Mouse (Mus musculus) midbrain, embryonic 13.5 days (tissue): ENCODE data around the gene Map1b. TPM values are rescaled to one million over a fixed set of nuclear protein-coding genes. Genes with fewer than 3 reads are reported as not detected.

Experiments used
- ATAC-seq: fragments of 200-750 bp; cut with Nextera tagmentation; 2 replicates; pipeline ENCODE4 v1.8.0; 2017; ENCODE audit warnings: mild to moderate bottlenecking, moderate TSS enrichment, moderate library complexity
- H3K27ac ChIP-seq: fragments of 300-500 bp; sonication (generic); 2 replicates; pipeline ENCODE4 v1.5.1; 2015; ENCODE audit warnings: inconsistent platforms, mild to moderate bottlenecking, moderate library complexity
- H3K27me3 ChIP-seq: fragments of 300-500 bp; sonication (generic); 2 replicates; pipeline ENCODE4 v1.6.1; 2015; ENCODE audit warnings: mild to moderate bottlenecking, inconsistent platforms
- H3K36me3 ChIP-seq: fragments of 300-500 bp; sonication (generic); 2 replicates; pipeline ENCODE4 v1.6.1; 2015; ENCODE audit warnings: mild to moderate bottlenecking, inconsistent platforms
- H3K4me1 ChIP-seq: fragments of 300-500 bp; sonication (generic); replicated peaks from 2 replicates; pipeline ENCODE4 v1.6.1; 2015; ENCODE audit warnings: inconsistent platforms
- H3K4me2 ChIP-seq: fragments of 300-500 bp; sonication (generic); replicated peaks from 2 replicates; pipeline ENCODE4 v1.6.1; 2015; ENCODE audit warnings: moderate library complexity, mild to moderate bottlenecking, inconsistent platforms
- H3K4me3 ChIP-seq: fragments of 300-500 bp; sonication (generic); replicated peaks from 2 replicates; pipeline ENCODE4 v1.5.1; 2015; ENCODE audit warnings: mild to moderate bottlenecking, inconsistent platforms
- H3K9ac ChIP-seq: fragments of 300-500 bp; sonication (generic); replicated peaks from 2 replicates; pipeline ENCODE4 v1.6.1; 2015; ENCODE audit warnings: mild to moderate bottlenecking, inconsistent platforms
- H3K9me3 ChIP-seq: fragments of 300-500 bp; sonication (generic); 2 replicates; pipeline ENCODE4 v1.6.1; 2016; ENCODE audit warnings: mild to moderate bottlenecking, inconsistent platforms
- WGBS: fragments of 180-500 bp; shearing (Covaris S2); methylation state at CpG from one replicate; pipeline ENCODE4 v1.1.7; 2015; 5-methylcytosine and 5-hydroxymethylcytosine counted together
- polyA plus RNA-seq: library from polyadenylated mRNA; unstranded; fragments of >200 nt; fragmentation: Nextera tagmentation; extraction: Ambion mirVana; gene quantifications from 2 replicates; pipeline ENCODE4 v1.2.1, GENCODE M21; 2015

Gene Map1b
- polyA plus RNA-seq: 2,051 and 2,103 TPM in 2 replicates

DNA sequence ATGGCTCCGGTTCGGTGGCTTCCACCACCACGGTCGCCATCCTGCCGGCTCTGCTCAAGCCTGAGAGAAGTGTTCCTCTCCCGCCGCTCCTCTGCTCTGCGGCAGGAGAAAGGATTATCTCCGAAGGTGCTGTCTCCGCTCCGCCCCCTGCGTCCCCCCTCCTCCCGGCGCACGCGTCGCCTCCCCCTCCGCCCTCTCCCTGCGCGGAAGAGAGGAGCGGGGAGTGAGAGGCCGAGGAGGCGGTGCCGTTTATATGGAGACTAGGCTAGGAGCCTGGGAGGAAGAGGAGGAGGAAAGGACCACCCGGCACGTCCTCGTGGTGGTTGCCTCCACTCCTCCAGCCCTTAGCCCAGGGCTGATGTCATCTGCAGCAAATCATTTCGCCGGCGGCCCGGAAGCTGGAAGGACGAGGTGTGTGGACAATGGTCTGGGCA, at the start of gene Map1b:
TSS of gene Map1b (minus strand) at position 93 of the 434 bp plus-strand sequence.
- peak; percentile 91 for ATAC-seq
- Histone ChIP-seq H3K9ac (peak within 1 kb of the TSS; percentile 99), H3K36me3 (0 out of 2 replicates have a peak, but pooled peaks cover 2% of the 10 kb centered on the region), H3K27me3 (no peaks in the 10 kb centered on the region), H3K27ac (peak within 1 kb of the TSS; percentile 99), H3K4me1 (peaks cover 28% of the 10 kb centered on the region), H3K4me3 (peak within 1 kb of the TSS; percentile 98), H3K9me3 (no peaks in the 10 kb centered on the region), H3K4me2 (peak within 1 kb of the TSS; percentile 89)
- 0% methylated on average over 30 of the region's 32 CpGs for WGBS

DNA sequence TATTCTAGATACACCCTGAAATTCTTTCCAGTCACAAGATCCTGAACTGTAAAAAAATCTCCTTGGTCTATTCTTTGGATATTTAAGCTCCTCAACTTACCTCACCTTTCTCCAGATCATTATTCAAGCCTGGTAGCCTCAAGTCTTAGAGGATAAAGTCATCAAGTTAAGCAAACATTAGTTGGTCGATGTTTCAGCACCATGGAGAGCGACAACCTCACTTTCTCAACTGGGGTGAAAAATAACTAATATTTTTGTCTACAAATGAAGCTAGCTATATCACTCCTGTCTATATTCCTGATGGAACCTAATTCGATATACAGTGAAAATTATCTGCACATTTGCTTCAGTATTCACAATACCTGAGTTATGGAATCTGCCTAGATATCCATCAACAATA, 48.0 kb upstream of the Map1b start:
- no peaks in the 10 kb centered on the region for H3K27me3 ChIP-seq
- ATAC-seq: no peak
- H3K36me3 ChIP-seq: no peaks in the 10 kb centered on the region
- peaks cover 29% of the 10 kb centered on the region for H3K4me1 ChIP-seq
- no peak overlapping the region for H3K4me3 ChIP-seq
- no peak overlapping the region for H3K4me2 ChIP-seq
- no peaks in the 10 kb centered on the region for H3K9me3 ChIP-seq
- 37% methylated on average over 3 of the region's 3 CpGs for WGBS
- no peak overlapping the region for H3K9ac ChIP-seq
- H3K27ac ChIP-seq: no peak overlapping the region

DNA sequence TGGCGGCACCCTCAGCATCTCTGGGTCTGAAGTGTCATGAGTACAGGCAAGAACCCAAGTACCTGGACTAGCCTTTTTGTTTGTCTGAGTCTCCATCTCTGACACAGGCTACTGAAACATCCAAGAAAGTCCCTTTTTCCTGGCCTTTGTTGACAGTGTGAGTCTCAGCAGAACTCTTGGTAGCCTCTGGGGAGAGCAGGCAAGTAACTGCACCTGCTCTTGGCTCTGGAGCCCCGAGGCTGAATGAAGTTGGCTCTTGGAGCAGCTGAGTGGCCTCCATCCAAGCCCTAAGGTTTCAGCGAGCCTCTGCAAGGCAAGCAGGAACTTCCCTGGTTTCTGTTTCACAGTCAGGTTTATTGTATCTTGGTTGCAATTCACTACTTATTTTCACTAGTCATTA, 46.7 kb upstream of the Map1b start:
- H3K27ac ChIP-seq: no peak overlapping the region
- H3K9me3 ChIP-seq: no peaks in the 10 kb centered on the region
- no peak overlapping the region for H3K9ac ChIP-seq
- H3K4me2 ChIP-seq: no peak overlapping the region
- H3K4me3 ChIP-seq: no peak overlapping the region
- no peak for ATAC-seq
- 63% methylated on average over 3 of the region's 3 CpGs for WGBS
- peaks cover 29% of the 10 kb centered on the region for H3K4me1 ChIP-seq
- no peaks in the 10 kb centered on the region for H3K27me3 ChIP-seq
- H3K36me3 ChIP-seq: no peaks in the 10 kb centered on the region

DNA sequence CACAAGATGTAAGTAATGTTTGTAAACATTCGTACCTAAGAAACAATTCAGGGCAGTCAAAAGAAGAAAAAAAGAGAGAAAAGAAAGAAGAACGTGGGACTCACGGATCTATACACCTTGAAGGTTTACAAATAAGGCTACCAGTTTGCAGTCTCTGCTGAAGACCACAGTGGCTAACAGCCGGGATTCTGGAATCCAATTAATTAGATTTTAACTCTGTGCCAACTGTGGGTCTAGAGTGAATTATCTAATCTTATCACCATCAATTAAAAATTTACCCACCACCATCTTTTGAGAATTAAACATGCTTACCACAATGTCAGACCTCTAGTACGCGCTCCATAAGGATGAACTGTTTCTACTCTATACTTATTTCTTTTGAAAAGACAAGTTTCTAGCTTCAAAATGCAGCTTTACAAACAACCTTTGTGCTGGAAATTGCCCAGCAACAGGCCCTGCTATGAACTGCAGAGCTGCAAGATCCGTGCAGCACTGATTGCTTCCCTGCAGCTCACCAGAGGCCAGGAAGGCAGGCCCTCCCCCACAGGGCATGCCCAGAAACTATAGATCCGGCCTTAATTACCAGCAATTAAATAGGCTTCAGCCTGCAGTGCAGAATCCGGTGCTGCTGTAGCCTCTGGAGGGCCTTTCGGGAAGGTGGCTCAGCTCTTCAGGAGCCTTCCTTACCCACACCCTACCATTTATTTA, 45.7 kb upstream of the Map1b start:
- Histone ChIP-seq H3K4me3 (no peak overlapping the region), H3K9ac (no peak overlapping the region), H3K27me3 (no peaks in the 10 kb centered on the region), H3K36me3 (no peaks in the 10 kb centered on the region), H3K4me2 (no peak overlapping the region), H3K9me3 (no peaks in the 10 kb centered on the region), H3K4me1 (peaks cover 29% of the 10 kb centered on the region), H3K27ac (peak overlapping the region; percentile 68; the same call in 1 of the 2 replicates)
- 41% methylated on average over 10 of the region's 10 CpGs for WGBS
- ATAC-seq: peak; percentile 69

DNA sequence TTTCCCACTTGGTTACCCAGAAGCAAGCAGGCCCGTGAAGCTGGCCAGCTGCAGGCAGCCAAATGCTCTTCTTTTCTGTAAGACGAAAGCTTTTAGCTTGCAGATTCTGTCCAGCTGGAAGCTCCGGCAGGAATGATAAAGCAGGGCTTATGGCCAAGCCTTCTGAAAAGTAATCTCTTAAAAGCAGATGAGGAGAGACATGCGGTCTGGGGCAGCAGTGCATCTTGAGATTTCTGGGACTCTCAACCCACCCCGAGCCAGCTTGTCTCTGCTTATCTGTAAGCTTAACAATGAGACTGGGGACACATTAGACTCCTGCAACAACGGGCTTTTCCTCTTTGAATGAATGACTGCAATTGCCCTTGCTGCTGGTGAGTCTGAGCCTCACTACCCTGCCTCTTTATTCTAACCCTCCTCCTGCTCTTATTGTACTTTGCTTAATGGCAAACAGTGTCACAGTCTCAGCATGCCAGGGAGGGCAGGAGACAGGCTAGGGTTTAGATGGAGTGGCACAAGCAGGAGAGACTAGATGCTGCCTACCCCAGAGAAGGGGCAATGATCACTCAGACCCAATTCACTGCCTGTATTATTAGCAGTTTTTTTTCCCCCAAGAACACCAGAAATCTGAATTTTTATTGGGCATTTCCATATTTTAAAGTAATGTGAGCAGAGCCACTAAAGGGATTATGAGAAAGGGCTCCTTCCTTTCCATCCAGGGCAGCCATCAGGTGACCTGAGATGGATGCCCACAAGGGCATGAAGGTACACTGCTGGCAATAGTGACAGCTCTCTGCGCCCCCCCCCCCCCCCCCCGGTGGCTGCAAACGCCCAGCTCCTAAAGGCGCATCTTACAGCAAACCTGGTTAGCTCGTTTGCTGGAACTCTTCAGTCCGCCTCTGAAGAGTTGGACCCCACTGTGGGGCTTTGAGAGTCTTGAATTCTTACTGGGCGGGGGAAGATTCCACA, 44.6 kb upstream of the Map1b start:
- ATAC-seq: peak; percentile 64
- peak overlapping the region; percentile 68 for H3K27ac ChIP-seq
- H3K9ac ChIP-seq: 0 out of 2 replicates have a peak overlapping the region, but pooled peaks have one; percentile 1
- H3K9me3 ChIP-seq: no peaks in the 10 kb centered on the region
- H3K4me1 ChIP-seq: peaks cover 29% of the 10 kb centered on the region
- 44% methylated on average over 12 of the region's 13 CpGs for WGBS
- no peaks in the 10 kb centered on the region for H3K36me3 ChIP-seq
- H3K27me3 ChIP-seq: no peaks in the 10 kb centered on the region
- H3K4me3 ChIP-seq: no peak overlapping the region
- no peak overlapping the region for H3K4me2 ChIP-seq

DNA sequence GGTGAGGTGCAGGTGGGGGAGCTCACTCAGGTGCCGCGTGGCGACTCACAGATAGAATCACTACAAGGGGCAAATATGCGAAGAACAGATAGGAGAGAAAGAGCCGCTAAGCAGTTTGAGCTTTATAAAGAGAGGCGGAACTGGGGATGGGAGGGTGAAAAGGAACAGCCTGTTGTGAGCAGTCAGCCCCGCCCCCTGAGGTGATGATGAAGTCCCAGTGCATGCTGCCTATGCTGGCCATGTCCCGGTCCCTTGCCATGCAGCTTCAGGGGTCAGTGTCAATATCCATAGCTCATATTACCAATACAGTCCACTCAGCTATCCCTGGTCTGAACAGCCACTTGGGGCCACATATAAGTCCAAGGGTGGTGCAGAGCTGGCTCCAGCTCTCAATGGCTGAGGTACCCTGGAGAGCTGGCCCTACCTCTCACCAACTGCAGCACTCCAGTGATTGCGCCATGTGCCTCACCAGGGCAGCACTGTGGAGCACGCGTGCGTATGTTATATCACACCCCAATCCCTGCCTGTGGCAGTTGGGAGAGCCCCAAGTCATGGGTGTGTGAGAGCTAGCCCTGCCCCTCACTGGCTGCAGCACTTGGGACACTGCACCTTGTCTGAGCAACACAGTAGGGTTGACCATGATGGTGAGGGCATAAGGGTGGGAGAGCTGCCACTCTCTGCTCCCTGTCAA, 42.0 kb upstream of the Map1b start:
- no peak overlapping the region for H3K4me3 ChIP-seq
- H3K9me3 ChIP-seq: no peaks in the 10 kb centered on the region
- ATAC-seq: 0 out of 2 replicates have a peak, but pooled peaks have one; percentile 18
- H3K9ac ChIP-seq: no peak overlapping the region
- WGBS: 76% methylated on average over 12 of the region's 12 CpGs
- no peak overlapping the region for H3K27ac ChIP-seq
- H3K4me1 ChIP-seq: peaks cover 29% of the 10 kb centered on the region
- no peaks in the 10 kb centered on the region for H3K36me3 ChIP-seq
- no peaks in the 10 kb centered on the region for H3K27me3 ChIP-seq
- no peak overlapping the region for H3K4me2 ChIP-seq

DNA sequence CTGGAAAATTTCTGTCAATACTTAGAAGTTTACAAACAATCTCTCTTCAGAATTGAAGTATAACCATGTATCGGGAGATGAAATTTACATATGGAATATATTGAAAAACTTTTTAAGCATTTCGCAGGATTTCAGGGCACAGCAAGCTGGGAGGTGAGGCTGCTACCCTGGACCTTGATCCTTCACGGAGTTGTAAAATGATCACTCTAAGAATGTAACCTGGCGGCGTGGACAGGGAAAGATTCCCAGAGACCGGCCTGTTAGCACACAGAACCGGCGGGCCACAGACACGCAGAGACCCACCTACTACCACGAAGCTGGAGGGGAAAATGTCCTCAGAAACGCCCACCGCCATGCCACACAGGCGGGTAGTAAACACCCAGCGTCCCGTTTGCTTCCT, 41.5 kb upstream of the Map1b start:
- ATAC-seq: no peak
- 77% methylated on average over 15 of the region's 15 CpGs for WGBS

DNA sequence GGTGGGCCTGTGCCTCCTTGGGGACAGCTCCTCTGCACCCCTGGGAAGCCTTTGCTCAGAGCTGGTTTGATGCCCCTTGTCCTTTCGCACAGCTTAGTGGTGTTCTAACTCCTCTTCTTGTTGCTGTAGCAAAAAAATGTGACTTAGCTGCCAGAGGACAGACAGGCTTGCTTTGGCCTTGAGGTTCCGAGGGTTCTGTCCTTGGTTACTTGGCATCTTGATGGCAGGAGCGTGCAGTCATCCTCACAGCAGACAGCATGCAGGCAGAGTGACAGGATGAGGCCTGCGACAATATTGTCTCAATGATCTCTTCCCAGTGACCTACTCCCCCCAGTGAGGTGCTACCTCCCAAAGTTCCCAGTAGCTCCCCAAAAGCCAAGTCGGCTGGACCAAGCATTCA, 41.0 kb upstream of the Map1b start:
- no peak for ATAC-seq
- H3K27me3 ChIP-seq: no peaks in the 10 kb centered on the region
- H3K9me3 ChIP-seq: no peaks in the 10 kb centered on the region
- peaks cover 23% of the 10 kb centered on the region for H3K4me1 ChIP-seq
- no peak overlapping the region for H3K27ac ChIP-seq
- H3K4me3 ChIP-seq: no peak overlapping the region
- H3K36me3 ChIP-seq: no peaks in the 10 kb centered on the region
- H3K9ac ChIP-seq: no peak overlapping the region
- no peak overlapping the region for H3K4me2 ChIP-seq
- 89% methylated on average over 5 of the region's 5 CpGs for WGBS

More for the DNA sequence above, 41.5 kb upstream of the Map1b start:
- no peaks in the 10 kb centered on the region for H3K9me3 ChIP-seq
- H3K27ac ChIP-seq: no peak overlapping the region
- H3K9ac ChIP-seq: no peak overlapping the region
- no peaks in the 10 kb centered on the region for H3K36me3 ChIP-seq
- H3K4me1 ChIP-seq: peaks cover 26% of the 10 kb centered on the region
- no peak overlapping the region for H3K4me2 ChIP-seq
- H3K4me3 ChIP-seq: no peak overlapping the region
- no peaks in the 10 kb centered on the region for H3K27me3 ChIP-seq

DNA sequence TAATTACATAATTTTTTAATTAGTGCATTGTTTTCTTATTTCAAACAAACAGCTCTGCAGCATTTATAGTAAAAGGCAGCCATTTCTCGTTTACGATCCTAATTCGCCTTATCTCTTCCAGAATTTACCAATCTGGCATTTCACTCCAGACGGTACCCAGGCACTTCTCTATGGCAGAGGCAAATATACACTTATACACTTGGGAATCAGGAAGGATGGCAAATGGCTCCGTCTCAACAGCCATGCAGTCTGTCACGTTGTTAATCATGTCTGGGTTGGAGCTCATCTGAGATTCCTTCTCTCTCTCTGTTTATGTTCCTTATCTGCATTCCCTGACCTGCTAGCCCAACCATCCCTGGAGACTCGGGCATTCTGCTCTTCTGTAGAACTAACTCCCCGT, 38.6 kb upstream of the Map1b start:
- 82% methylated on average over 8 of the region's 8 CpGs for WGBS
- H3K36me3 ChIP-seq: no peaks in the 10 kb centered on the region
- no peak overlapping the region for H3K9ac ChIP-seq
- no peak overlapping the region for H3K4me2 ChIP-seq
- H3K4me3 ChIP-seq: no peak overlapping the region
- H3K4me1 ChIP-seq: peaks cover 17% of the 10 kb centered on the region
- ATAC-seq: no peak
- no peaks in the 10 kb centered on the region for H3K27me3 ChIP-seq
- no peaks in the 10 kb centered on the region for H3K9me3 ChIP-seq
- H3K27ac ChIP-seq: no peak overlapping the region

DNA sequence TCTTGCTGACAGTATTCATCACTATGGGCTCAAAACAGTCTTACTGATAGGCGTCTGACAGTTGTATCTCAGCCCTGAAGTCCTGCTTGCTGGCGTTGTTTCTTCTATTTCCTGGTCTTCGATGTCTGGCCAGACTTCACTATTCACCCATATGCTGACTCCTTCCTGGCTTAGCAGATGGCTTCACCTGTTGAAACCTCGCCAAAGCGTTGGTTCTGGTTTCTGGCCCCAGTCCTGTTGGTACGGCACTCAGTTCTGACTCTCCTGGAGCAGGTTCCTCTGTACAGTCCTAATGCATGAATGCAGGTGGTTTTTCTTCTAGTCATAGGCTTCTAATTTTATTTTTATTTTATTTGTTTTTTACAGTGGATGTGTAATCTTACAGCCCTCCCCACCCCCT, 38.1 kb upstream of the Map1b start:
- H3K27ac ChIP-seq: no peak overlapping the region
- H3K27me3 ChIP-seq: no peaks in the 10 kb centered on the region
- ATAC-seq: no peak
- H3K4me1 ChIP-seq: peaks cover 20% of the 10 kb centered on the region
- H3K9me3 ChIP-seq: no peaks in the 10 kb centered on the region
- no peak overlapping the region for H3K4me2 ChIP-seq
- H3K9ac ChIP-seq: no peak overlapping the region
- H3K4me3 ChIP-seq: no peak overlapping the region
- WGBS: 91% methylated on average over 6 of the region's 6 CpGs
- no peaks in the 10 kb centered on the region for H3K36me3 ChIP-seq

DNA sequence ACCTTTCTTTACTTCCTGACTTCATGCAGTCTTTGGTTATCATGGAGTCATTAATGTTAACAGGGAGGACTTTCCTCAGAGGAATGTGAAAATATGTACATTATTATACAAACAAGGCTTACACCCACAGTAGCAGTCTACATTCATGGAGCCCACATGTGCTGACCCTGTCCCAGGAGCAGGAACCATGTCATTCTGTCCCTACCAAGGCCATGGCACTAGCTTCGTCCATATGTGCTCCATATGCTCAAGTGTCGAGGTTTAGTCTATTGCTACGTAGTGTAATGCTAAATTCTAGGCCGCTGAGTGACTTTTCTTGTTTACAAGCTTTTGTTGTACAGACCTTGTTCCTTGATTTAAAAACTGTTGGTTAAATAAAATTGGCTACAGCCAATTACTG, 36.0 kb upstream of the Map1b start:
- Histone ChIP-seq H3K27ac (no peak overlapping the region), H3K9ac (no peak overlapping the region), H3K36me3 (no peaks in the 10 kb centered on the region), H3K9me3 (no peaks in the 10 kb centered on the region), H3K27me3 (no peaks in the 10 kb centered on the region), H3K4me1 (peaks cover 25% of the 10 kb centered on the region), H3K4me2 (no peak overlapping the region), H3K4me3 (no peak overlapping the region)
- no peak for ATAC-seq
- WGBS: 92% methylated on average over 4 of the region's 4 CpGs
